Mouse (Mus musculus) forebrain, embryonic 14.5 days (tissue): ENCODE measurements around the gene Apela. TPM values are rescaled to one million over a fixed set of nuclear protein-coding genes. Genes with fewer than 3 reads are reported as not detected.

Experiments used
- ATAC-seq: fragments of 200-750 bp; cut with Nextera tagmentation; 2 replicates; pipeline ENCODE4 v1.8.0; 2017; ENCODE audit warnings: mild to moderate bottlenecking, moderate library complexity
- DNase-seq: peaks from one replicate; pipeline ENCODE4 v3.0.0-alpha.2; 2015; ENCODE audit warnings: low spot score
- H3K27ac ChIP-seq: fragments of 300-500 bp; sonication (generic); 2 replicates; pipeline ENCODE4 v1.5.1; 2014; ENCODE audit warnings: low read depth, mild to moderate bottlenecking, control low read depth, low read length, moderate library complexity
- H3K27me3 ChIP-seq: fragments of 300-500 bp; sonication (generic); replicated peaks from 2 replicates; pipeline ENCODE4 v1.6.1; 2014; ENCODE audit warnings: low read length, control low read depth, mixed read lengths; ENCODE audit not compliant: control insufficient read depth, insufficient read depth
- H3K36me3 ChIP-seq: fragments of 300-500 bp; sonication (generic); 2 replicates; pipeline ENCODE4 v1.6.1; 2014; ENCODE audit warnings: low read length, control low read depth; ENCODE audit not compliant: control insufficient read depth, insufficient read depth
- H3K4me1 ChIP-seq: fragments of 300-500 bp; sonication (generic); 2 replicates; pipeline ENCODE4 v1.6.1; 2014; ENCODE audit warnings: antibody characterized with exemption, low read length, control low read depth; ENCODE audit not compliant: control insufficient read depth, insufficient read depth
- H3K4me2 ChIP-seq: fragments of 300-500 bp; sonication (generic); 2 replicates; pipeline ENCODE4 v1.6.1; 2014; ENCODE audit warnings: mild to moderate bottlenecking, control low read depth, low read length
- H3K4me3 ChIP-seq: fragments of 300-500 bp; sonication (generic); 2 replicates; pipeline ENCODE4 v1.5.1; 2014; ENCODE audit warnings: low read depth, low read length, control low read depth
- H3K9ac ChIP-seq: fragments of 300-500 bp; sonication (generic); 2 replicates; pipeline ENCODE4 v1.6.1; 2014; ENCODE audit warnings: mild to moderate bottlenecking, low read length, control low read depth, moderate library complexity
- H3K9me3 ChIP-seq: fragments of 300-500 bp; sonication (generic); replicated peaks from 2 replicates; pipeline ENCODE4 v1.6.1; 2016; ENCODE audit warnings: low read length, control low read depth, mixed read lengths; ENCODE audit not compliant: control insufficient read depth
- WGBS: fragments of 180-500 bp; shearing (Covaris S2); extraction: QIAGEN DNeasy Blood & Tissue Kit; methylation state at CpG from one replicate; pipeline ENCODE4 v1.1.7; 2014; 5-methylcytosine and 5-hydroxymethylcytosine counted together
- polyA plus RNA-seq: library from polyadenylated mRNA; unstranded; fragments of >200 nt; fragmentation: Nextera tagmentation; extraction: Ambion mirVana; gene quantifications from 2 replicates; pipeline ENCODE4 v1.2.1, GENCODE M21; 2014

Apela gene
- polyA plus RNA-seq, 1 experiment from 2014 or later, result 1.1 TPM

GRCm38 (mm10) chr8:64987731-64988130, 49.4 kb downstream of the Apela start, which contains the start of gene Trim75:
Gene Trim75 (minus strand): TSS chr8:64987831.
- WGBS, result 89% methylated on average over 4 of the region's 4 CpGs
- H3K4me1 ChIP-seq, result no peaks in the 10 kb centered on the region

GRCm38 (mm10) chr8:64983150-64983897, 53.8 kb downstream of the Apela start:
- DNase-seq (peak; percentile 0), ATAC-seq (no peak)
- Histone ChIP-seq H3K4me3 (no peak overlapping the region), H3K4me2 (no peak overlapping the region), H3K27me3 (no peaks in the 10 kb centered on the region), H3K9ac (no peak overlapping the region), H3K27ac (no peak overlapping the region), H3K4me1 (no peaks in the 10 kb centered on the region), H3K36me3 (no peaks in the 10 kb centered on the region), H3K9me3 (no peaks in the 10 kb centered on the region)
- WGBS, result 75% methylated on average over 20 of the region's 20 CpGs

More at GRCm38 (mm10) chr8:64987731-64988130, 49.4 kb downstream of the Apela start, which contains the start of gene Trim75:
- H3K36me3 ChIP-seq, result no peaks in the 10 kb centered on the region
- no peak within 1 kb of the TSS for H3K9ac ChIP-seq
- no peaks in the 10 kb centered on the region; the same call in 1 of the 2 replicates for H3K9me3 ChIP-seq
- no peak within 1 kb of the TSS for H3K4me2 ChIP-seq
- ATAC-seq (no peak), DNase-seq (no peak)
- H3K4me3 ChIP-seq, result no peak within 1 kb of the TSS
- no peaks in the 10 kb centered on the region for H3K27me3 ChIP-seq
- no peak within 1 kb of the TSS for H3K27ac ChIP-seq

Other genes starting within 250 kb of the Apela start
- 16.3 and 20.6 TPM in 2 replicates for gene Klhl2, start 187.3 kb downstream of the Apela start, polyA plus RNA-seq
- 24.0 and 26.2 TPM in 2 replicates for gene Tmem192, start 90.2 kb downstream of the Apela start, polyA plus RNA-seq
- 0.09 TPM in 1 of 2 replicates, not detected in the other for gene Trim75, start 49.5 kb downstream of the Apela start, polyA plus RNA-seq
- not detected in 2 replicates for gene Trim61, start 18.8 kb downstream of the Apela start, polyA plus RNA-seq
- not detected in 2 replicates for gene Trim60, start 18.8 kb downstream of the Apela start, polyA plus RNA-seq
- not detected in 2 replicates for gene Gm10663, start 37.7 kb upstream of the Apela start, polyA plus RNA-seq
- gene BC030870, start 92.2 kb upstream of the Apela start, polyA plus RNA-seq, result not detected in 2 replicates